Mouse (Mus musculus) urinary bladder, adult 2 months (tissue): ENCODE measurements around the gene Olfr11. TPM values are rescaled to one million over a fixed set of nuclear protein-coding genes. Genes with fewer than 3 reads are reported as not detected.

Experiments used
- DNase-seq: peaks from one replicate; pipeline ENCODE4 v3.0.0; 2022; ENCODE audit warnings: low spot score
- polyA plus RNA-seq: library from polyadenylated mRNA; depleted of rRNA; stranded (reverse); fragments of >200 nt; gene quantifications from 2 replicates; pipeline ENCODE4 v1.2.3, GENCODE M21; 2012; rRNA removed

The Olfr11 gene
- polyA plus RNA-seq, result not detected in 2 replicates

DNA sequence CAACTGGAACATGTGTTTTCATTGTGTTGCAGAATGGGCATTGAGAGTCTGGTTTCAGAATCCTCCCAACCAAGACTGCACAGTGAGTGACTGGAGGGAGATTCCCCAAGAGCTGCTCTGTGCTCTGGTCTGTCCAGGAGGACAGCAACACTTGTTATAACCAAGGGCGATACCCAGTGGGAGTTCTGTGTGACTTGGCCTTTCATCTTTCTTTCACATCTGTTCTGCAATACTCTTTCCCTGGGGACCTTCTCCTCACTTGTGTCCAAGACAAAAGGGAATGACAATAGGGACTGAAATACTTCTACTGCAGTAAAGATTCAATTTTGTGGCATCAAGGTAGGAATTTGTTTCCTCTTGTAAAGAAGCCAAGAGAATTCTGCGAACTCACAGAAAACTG is at the start of gene Olfr11:
TSS of gene Olfr11 (minus strand) at position 101 of the 400 bp plus-strand sequence.
- DNase-seq, result no peak

GRCm38 (mm10) chr13:21677305-21677704 is 35.0 kb upstream of the Olfr11 start, which contains the start of gene Olfr1360:
Olfr1360 (minus strand) TSS chr13:21677405.
- no peak for DNase-seq

DNA sequence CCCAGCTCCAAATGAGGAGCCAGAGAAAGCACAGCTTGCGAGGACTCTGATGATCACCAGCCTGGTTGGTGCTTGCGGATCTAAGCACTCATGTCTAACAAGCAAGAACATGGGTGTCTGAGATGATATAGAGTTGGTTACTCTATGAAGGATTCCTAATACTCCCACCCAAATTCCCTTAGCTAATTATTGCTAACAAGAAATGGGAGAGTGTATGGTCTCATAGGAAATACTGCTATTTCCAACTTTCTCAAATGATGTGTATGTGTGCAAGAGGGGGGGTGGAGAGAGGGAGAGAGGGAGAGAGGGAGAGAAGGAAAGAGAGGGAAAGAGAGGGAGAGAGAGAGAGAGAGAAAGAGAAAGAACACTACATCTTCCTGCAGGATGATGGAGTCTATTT is 21.0 kb upstream of the Olfr11 start, which contains the start of gene Olfr1361:
TSS of gene Olfr1361 (minus strand) at position 101 of the 400 bp plus-strand sequence.
- no peak for DNase-seq

GRCm38 (mm10) chr13:21613922-21614321 is 28.4 kb downstream of the Olfr11 start, which contains the start of gene Olfr1362:
Olfr1362 (minus strand) TSS chr13:21614022.
- no peak for DNase-seq

DNA sequence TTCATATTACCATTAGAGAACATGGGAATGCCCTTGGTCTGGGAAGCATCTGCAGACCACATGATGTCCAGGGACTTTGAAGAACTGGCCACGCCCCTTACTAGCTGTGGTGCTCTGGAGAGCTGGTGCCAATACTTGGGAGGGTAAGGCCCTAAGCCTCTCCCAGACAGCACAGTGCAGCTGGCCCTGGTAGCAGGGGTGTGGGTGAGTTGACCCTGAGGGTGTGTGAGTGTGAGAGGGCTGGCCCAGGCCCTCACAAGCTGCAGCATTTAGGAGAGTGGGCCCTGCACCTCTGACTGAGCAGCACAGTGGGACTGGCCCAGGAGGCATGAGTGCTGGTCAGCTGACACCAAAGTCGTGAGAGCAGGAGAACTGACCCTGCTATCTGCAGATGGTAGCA is 50.7 kb downstream of the Olfr11 start:
- DNase-seq, result no peak

Other genes starting within 250 kb of the Olfr11 start
- 56.6 and 76.3 TPM in 2 replicates for gene Zkscan3, start 239.8 kb downstream of the Olfr11 start, polyA plus RNA-seq
- 2.2 and 2.5 TPM in 2 replicates for gene Pgbd1, start 201.5 kb downstream of the Olfr11 start, polyA plus RNA-seq
- 69.8 and 74.6 TPM in 2 replicates for gene Zscan26, start 188.8 kb downstream of the Olfr11 start, polyA plus RNA-seq
- gene Nkapl, start 174.0 kb downstream of the Olfr11 start, polyA plus RNA-seq, result 1.0 and 1.1 TPM in 2 replicates
- 3.2 and 3.6 TPM in 2 replicates for gene Zkscan4, start 163.6 kb downstream of the Olfr11 start, polyA plus RNA-seq
- not detected in 2 replicates for gene Gm10065, start 163.1 kb downstream of the Olfr11 start, polyA plus RNA-seq
- gene AK157302, start 147.3 kb downstream of the Olfr11 start, polyA plus RNA-seq, result 0.86 and 1.2 TPM in 2 replicates
- 21.2 and 21.6 TPM in 2 replicates for gene Gm11273, start 141.1 kb downstream of the Olfr11 start, polyA plus RNA-seq
- 8.4 and 8.6 TPM in 2 replicates for gene Zkscan8, start 111.4 kb downstream of the Olfr11 start, polyA plus RNA-seq
- not detected in 2 replicates for gene Olfr1366, start 99.7 kb downstream of the Olfr11 start, polyA plus RNA-seq
- gene Olfr1535, start 82.6 kb downstream of the Olfr11 start, polyA plus RNA-seq, result not detected in 2 replicates
- not detected in 2 replicates for gene Olfr1364, start 60.8 kb downstream of the Olfr11 start, polyA plus RNA-seq
- gene Olfr1362, start 28.5 kb downstream of the Olfr11 start, polyA plus RNA-seq, result not detected in 2 replicates
- gene Olfr1361, start 20.9 kb upstream of the Olfr11 start, polyA plus RNA-seq, result not detected in 2 replicates
- gene Olfr1360, start 34.9 kb upstream of the Olfr11 start, polyA plus RNA-seq, result not detected in 2 replicates
- not detected in 2 replicates for gene Olfr1359, start 55.6 kb upstream of the Olfr11 start, polyA plus RNA-seq
- gene Hist1h2bl, start 73.6 kb upstream of the Olfr11 start, polyA plus RNA-seq, result 0.91 TPM in 1 of 2 replicates, not detected in the other
- not detected in 2 replicates for gene Hist1h2ai, start 73.9 kb upstream of the Olfr11 start, polyA plus RNA-seq
- not detected in 2 replicates for gene Hist1h3h, start 75.1 kb upstream of the Olfr11 start, polyA plus RNA-seq
- 0.25 TPM in 1 of 2 replicates, not detected in the other for gene Hist1h2bm, start 79.5 kb upstream of the Olfr11 start, polyA plus RNA-seq
- gene Hist1h4j, start 92.5 kb upstream of the Olfr11 start, polyA plus RNA-seq, result 1.2 and 1.7 TPM in 2 replicates
- 1.4 and 1.5 TPM in 2 replicates for gene Hist1h4k, start 108.0 kb upstream of the Olfr11 start, polyA plus RNA-seq
- 0.28 TPM in 1 of 2 replicates, not detected in the other for gene Hist1h2ak, start 111.3 kb upstream of the Olfr11 start, polyA plus RNA-seq
- gene Hist1h2bn, start 111.6 kb upstream of the Olfr11 start, polyA plus RNA-seq, result 0.96 and 1.9 TPM in 2 replicates
- gene Hist1h1b, start 138.1 kb upstream of the Olfr11 start, polyA plus RNA-seq, result 0.39 and 0.44 TPM in 2 replicates
- 0.65 and 0.96 TPM in 2 replicates for gene Hist1h3i, start 140.9 kb upstream of the Olfr11 start, polyA plus RNA-seq
- gene Hist1h2an, start 144.7 kb upstream of the Olfr11 start, polyA plus RNA-seq, result not detected in 2 replicates
- gene Hist1h2bp, start 144.9 kb upstream of the Olfr11 start, polyA plus RNA-seq, result 0.16 TPM in 1 of 2 replicates, not detected in the other
- 2.7 TPM in 2 replicates for gene Hist1h2bq, start 167.7 kb upstream of the Olfr11 start, polyA plus RNA-seq
- not detected in 2 replicates for gene Hist1h2ao, start 167.9 kb upstream of the Olfr11 start, polyA plus RNA-seq
- gene Hist1h4m, start 169.2 kb upstream of the Olfr11 start, polyA plus RNA-seq, result not detected in 2 replicates
- 3.2 and 5.1 TPM in 2 replicates for gene Hist1h4n, start 189.7 kb upstream of the Olfr11 start, polyA plus RNA-seq
- 0.54 and 1.5 TPM in 2 replicates for gene Hist1h2ap, start 191.0 kb upstream of the Olfr11 start, polyA plus RNA-seq
- 0.73 and 0.88 TPM in 2 replicates for gene Hist1h2br, start 191.2 kb upstream of the Olfr11 start, polyA plus RNA-seq